Mouse (Mus musculus) left cerebral cortex, adult 18-20 months (tissue): ENCODE measurements around the gene Myo10. TPM values are rescaled to one million over a fixed set of nuclear protein-coding genes. Genes with fewer than 3 reads are reported as not detected.

ENCODE experiments used
- DNase-seq, 2 experiments: peaks; one replicate each; pipeline ENCODE4 v3.0.0; 2021 to 2022; ENCODE audit warnings: low spot score in 2 of 2, mixed read lengths in 1 of 2
- total RNA-seq, 2 experiments: library from RNA; stranded (reverse); gene quantifications; 2 replicates each; pipeline ENCODE4 v1.2.3; 2021

Myo10 gene
- total RNA-seq, 2 experiments from 2014 or later = 38.6 to 41.0 TPM

DNA sequence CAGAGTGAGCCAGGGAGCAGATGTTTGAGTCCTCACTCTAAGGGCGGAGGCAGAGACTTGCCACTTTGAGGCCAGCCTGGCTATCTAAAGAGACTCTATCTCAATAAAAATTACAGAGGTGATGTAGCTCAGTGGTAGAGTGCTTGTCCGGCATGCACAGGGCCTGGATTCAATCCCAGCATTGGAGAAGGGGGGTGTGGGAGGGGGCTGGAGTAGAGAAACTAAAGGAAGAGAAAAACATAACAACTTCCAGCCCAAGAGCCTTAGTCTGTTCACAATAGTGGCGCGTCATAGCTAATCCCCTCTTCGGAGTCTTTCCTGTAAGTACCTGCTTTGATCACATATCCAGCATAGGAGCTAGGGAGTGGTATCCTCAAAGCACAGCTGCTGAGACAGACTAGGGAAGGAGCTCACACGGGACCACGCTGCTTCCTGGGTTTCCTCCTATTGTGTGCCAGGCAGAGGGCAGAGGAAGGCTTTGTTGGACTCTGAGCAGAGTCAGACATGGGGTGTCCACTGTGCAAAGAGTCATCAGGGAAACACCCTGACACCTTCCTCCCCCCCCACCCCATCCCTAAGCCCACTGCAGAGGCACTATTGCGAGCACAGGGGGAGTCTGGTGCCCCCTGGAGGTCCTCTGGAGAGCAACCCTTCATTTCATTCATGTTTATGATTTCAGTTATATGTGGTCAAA, 169.5 kb downstream of the Myo10 start:
- no peak for DNase-seq

DNA sequence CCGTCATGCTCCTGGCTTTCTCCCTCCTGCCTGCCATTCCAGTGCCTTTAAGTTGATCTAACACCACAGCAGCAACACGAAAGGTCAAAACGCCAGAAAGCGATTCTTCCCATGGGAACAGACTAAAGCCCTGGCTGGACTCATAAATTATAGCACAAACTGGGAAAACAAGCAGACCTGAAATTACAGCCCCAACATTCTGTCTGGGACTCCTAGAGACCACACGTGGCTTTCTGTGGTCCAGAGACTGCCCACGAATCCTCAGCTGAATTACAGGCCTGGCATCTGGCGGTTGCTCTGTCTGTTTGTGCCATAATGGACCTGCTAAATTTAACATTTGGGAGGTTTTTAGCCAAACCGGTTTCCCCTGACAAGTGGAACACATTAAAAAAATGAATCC, 171.8 kb downstream of the Myo10 start:
- DNase-seq = no peak

DNA sequence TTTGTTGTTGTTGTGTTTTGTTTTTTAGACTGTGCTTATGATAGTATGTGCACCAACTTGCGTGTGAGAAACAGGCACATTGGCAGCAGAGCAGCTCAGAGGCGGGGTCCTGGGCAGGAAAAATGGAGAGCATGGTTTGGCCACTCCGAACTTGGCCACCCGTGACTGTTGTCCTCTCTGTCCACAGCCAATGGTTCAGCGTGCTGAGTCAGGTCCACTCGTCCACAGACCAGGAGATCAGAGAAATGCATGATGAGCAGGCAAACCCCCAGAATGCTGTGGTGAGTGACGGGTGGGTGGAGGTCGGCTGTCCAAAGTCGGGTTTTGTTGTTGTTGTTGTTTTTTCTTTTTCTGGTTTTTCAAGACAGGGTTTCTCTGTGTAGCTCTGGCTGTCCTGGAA, 173.2 kb downstream of the Myo10 start:
- no peak for DNase-seq

DNA sequence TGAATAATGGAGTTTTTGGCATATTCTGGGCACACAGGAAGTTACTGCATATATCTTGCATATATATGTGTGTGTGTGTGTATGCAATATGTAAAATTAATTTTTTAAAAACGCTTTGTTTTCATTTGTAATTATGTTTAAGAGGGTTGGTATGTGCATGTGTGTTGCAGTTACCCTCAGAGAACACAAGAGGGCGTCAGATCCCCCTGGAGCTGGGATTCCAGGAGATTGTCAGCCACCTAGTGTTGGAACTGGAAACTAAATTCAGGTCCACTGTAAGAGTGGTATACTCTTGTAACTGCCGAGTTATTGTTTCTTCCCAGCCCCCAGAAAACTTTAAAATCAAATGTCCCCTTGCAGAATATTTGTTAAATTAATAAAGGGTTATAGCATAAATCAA, 174.0 kb downstream of the Myo10 start:
- DNase-seq = no peak

DNA sequence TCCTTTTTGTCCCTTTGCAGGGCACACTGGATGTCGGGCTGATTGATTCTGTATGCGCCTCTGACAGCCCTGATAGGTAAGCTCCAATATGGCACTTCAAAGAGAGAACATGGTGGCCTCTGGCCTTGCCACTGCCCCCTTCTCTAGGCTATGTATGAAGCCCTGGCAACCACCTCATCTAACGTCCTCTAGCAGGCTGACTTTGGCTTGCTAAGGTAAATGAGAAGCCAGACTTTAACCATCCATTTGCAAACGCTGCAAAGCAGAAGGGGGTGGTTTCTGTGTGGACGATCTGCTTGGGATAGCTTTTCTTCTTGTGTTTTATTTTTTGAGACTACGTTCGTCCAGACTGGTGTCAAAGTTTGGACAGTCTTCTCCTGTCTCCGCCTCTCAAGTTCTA, 174.9 kb downstream of the Myo10 start:
- no peak for DNase-seq

DNA sequence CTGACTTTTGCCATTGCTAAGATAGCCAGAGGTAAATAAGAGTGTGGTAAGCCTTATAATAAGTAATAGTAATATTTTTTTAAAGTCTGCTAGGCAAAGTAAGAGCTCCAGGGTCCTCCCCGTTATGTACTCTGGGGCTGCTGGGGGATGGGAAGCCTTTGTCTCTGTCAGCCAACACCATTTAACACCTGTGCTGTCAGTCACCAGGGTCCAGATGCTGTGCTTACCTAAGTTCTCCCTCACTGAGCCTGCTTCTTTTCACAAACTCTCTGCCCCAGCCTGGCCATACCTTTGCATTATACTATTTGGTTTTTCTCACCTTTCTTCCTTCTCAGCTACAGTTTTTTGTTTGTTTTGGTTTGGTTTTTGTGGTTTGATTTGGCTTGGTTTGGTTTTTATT, 175.6 kb downstream of the Myo10 start:
- DNase-seq = no peak

DNA sequence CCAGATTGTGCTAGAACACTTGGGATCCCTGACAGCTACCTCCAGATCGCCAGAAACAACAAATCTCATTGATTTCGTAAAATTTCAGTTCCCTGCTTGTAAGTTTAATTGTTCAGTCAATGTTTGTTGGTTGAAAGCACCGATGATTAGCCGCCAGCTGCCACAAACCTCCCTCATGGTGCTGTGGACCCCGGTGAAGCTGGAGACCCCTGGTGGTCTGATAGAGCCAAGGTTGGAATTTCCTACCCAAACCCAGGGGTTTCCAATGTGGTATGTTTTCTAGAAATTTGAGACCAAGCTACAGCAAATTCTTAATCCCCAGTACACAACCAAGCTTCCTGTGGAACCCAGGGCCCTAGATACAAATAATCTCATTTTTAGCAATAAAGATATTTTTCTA, 179.4 kb downstream of the Myo10 start:
- DNase-seq = no peak

DNA sequence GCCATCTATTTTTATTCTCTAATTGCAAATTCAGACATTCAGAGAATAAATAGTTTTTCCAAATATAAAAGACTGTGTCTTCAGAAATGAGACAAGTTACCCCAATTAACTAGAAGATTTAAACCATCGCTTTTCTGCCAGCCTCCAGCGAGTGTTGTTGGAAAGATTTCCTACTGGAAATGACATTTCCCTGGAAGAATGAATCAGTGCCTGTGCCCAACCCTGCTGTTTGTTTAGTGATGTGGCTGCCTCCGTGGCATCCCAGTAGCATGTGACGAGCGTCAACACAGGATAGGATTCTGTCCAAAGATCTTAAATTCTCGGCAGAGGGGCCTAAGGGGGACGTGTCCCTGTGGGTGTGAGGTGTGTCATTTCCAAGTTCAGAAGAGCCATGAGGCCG, 179.9 kb downstream of the Myo10 start:
- no peak for DNase-seq

DNA sequence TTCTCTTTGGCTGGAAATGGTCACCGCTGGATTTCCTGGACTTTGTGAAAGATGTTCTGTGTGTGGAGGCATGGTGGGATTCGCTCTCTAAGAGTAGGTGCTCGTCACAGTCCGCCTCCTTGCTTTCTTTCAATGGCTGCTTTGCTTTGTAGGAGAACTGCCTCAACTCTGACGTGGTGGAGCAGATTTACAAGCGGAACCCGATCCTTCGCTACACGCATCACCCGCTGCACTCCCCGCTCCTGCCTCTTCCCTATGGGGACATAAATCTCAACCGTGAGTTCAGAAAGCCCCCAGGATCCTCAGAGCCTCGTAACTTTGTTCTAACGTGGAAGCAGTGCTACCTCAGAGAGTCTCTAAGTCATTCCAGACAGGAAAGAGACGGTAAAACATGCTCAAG, 180.8 kb downstream of the Myo10 start:
- DNase-seq = no peak

DNA sequence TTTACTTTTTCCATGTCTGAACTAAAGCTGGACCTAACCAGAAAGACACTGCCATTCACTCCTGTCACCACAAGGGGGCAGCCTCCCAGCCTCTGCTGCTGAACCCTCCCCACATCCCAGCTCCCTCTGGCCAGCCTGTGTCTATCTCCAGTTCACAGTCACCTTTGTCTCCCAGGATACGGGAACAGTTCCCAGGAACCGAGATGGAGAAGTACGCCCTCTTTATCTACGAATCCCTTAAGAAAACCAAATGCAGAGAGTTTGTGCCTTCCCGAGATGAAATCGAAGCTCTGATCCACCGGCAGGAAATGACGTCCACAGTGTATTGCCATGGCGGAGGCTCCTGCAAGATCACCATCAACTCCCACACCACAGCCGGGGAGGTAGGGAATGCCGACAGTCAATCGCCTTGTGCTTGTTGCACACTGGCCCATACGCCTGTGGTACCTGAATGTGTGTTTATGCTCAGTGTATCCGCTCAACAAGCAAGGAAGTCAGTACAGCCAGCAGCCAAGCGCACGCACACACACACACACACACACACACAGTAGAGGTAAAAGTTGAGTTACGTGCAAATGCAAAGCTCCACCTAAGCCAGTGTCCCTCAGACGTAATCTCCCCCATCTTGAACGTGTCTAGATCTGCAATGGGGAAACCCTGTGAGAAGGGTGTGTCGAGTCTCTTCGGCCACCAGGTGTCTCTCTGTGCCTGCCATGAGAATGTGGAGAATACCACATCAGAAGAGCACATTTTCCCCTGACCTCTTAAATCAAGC, 183.2 kb downstream of the Myo10 start:
- DNase-seq = peak; percentile 83

DNA sequence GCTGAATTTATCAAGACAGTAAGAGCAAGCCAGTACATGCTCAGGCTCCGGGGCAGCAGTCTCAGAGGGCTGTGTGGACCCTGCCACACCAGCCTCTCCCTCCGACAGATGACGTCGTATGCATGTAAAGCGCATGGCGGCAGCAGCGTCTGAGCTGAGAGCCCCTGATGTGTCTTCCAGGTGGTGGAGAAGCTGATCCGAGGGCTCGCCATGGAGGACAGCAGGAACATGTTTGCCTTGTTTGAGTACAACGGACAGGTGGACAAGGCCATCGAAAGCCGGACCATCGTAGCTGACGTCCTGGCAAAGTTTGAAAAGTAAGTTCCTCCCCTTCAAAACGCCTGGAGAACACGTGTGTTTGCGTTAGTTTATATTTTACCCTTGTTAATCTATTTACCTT, 184.0 kb downstream of the Myo10 start:
- DNase-seq = no peak

DNA sequence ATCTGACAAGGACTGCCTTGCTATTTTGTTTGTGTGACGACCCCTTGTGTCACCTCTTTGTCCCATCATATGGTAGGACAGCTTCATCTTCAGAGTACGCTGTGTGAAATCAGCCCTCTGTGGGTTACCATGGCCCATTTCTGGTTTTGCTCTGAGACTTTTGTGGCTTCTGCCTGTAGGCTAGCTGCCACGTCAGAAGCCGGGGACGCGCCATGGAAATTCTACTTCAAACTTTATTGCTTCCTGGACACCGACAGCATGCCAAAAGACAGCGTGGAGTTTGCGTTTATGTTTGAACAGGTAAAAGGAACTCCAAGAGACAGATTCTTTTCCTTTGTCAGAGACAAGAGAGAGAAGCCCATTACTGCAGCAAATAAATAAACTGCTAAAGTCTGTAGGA, 184.6 kb downstream of the Myo10 start:
- no peak for DNase-seq

DNA sequence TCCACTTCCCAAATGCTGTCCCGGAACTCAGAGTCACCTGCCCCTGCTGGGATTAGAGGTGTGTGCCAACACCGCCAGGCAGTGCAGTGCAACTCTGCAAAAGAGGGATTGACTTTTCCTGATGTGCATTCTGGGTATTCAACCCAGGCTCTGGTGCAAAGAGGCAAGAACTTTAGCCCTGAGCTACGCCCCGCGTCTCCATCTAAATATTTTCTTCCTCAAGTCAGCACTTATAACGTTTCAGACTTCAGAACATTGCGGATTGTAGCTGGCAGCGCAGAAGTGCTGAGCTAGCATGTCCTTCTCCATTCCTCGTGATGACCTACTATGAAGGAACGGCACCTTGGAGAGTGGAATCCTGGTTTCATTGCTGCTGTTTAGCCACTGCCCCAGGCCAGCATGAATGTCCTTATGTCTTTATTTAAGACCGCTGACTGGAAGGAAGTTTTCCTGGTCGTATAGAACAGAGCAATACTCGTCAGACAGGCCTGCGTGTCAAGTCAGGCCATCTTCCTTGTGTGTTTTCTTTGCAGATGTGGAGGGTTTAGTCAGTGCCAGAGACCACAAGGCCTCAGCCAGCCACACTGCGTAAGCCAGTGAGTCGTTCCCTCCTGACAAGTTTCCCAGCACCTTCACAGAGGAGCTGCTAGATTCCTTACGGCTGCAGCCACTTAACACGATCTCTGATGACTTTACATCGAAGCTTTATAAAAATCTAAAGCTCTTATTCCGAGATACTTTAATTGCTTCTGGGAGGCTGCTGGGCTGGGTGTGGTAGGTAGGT, 186.5 kb downstream of the Myo10 start:
- no peak for DNase-seq

DNA sequence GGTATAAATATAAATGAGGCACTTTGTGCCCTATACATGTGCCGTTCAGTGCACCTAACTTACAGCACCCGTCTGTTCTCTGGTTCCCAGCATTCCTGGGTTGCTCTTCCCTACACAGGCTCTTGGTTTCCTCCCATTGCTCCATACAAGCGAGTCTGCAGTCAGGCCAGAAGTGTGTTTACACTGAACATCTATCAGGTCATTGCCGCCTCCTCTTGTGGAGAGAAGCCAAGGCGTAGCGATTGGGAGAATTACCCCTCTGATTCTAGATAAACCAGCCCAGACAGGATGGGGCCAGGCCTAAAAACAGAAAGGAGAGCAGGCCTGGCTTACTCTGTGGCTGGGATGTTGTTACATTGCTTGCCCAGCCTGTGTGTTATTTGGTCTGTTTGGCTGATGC, 187.3 kb downstream of the Myo10 start:
- DNase-seq = no peak

DNA sequence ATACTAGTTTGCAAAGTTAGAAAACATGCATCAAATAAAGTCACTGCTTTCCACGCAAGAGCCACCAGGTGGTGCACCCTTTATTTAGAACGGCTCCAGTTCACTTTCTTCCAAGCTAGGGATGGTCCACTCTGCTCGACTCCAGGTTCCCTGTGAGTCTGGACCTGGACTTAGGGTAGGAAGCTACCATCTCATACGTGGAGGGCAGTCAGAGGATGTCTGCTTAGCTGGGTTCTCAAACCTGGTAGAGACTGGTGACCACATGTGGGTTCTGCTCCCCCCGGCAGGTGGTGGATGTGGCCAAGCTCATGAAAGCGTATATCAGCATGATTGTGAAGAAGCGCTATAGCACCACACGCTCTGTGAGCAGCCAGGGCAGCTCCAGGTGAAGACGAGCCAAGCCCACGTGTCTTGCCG, 189.5 kb downstream of the Myo10 start:
- DNase-seq = no peak

DNA sequence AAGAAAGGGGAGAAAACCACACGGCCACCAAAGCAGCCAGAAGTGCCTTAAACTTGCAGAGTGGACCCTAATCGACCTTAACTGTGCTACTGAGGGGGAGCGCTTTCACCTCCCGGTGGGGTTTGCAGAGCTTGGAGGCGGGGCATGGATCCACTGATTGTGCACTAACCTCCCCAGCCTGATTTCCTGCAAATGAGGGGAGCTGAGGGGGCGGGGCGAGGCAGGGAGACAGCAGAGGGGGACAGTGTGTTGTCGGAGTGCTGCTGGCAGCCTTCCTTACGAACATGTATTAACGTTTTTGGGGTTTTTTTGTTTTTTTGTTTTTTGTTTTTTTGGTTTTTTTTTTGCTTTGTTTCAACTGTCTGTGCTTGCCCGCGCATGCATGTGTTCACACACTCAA, 190.2 kb downstream of the Myo10 start:
- no peak for DNase-seq

DNA sequence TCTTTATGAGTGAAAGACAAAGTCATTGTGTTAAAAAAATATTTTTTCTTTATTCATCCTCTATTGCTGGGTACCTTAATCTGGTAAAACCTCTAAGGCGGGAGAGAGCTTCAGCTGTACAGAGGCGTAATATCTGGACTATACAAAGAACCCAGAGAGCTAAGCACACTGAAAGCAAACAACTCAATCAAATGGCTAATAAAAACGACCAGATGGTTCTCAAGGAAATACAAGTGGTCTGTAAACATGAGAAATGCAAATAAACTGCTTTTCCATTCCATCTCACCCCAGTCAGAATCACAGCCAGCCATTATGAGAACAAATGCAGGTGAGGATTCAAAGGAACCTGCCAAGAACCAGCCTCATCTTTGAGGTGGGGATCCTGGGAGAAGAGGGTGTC, 192.2 kb downstream of the Myo10 start:
- no peak for DNase-seq

DNA sequence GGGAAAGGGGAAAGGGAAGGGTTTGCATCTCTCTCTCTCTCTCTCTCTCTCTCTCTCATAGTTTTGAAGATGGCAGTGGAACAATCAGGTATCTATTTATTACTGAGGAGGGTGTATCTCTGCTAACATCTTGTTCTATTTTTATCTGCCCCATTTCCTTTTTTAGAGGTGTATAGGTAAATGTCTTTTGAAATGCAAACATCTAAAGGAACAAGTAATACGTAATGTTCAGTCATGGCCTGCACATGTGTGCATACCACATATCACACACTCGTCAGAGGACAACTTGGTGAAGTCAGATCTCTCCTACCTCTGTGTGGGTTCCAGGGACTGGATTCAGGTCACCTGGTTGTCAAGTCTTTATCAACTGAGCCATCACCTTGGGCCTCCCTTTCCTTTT, 194.9 kb downstream of the Myo10 start:
- no peak for DNase-seq

DNA sequence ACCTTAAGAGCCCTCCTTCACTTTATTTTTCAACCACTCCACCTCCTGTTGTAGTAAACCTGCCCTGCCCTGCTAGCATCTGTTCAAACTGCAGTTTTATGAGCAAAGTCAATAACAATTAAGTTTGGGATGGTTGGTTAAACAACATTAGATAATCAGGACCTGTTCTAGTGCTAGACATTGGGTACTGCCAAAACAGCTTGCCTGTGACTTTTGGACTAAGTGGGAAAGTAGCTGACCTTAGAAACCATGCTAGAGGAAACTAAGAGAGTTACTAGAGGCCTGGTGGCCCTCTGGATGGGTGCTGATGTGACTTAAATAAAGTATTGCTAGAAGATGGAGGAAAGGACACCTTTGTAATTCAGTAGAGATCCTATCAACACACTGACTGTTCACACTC, 199.7 kb downstream of the Myo10 start:
- DNase-seq = no peak

DNA sequence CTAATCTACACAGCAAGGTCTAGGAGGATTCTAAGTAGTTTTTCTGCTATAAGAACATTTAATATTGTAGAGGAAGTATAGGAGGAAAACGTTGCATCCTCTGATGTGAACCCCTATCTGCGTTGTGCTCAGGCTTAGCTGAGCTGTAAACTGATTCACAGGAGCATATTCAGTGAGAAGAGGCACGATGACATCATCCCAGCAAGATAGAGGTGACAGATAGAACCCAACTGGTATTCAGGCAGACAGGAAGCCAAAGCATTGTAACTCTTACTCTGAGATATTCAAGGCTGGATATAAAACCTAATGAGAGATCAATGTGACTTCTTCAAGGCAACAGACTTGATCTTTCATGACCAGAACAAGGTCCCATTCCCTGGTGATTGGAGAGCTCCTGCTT, 200.3 kb downstream of the Myo10 start:
- no peak for DNase-seq

DNA sequence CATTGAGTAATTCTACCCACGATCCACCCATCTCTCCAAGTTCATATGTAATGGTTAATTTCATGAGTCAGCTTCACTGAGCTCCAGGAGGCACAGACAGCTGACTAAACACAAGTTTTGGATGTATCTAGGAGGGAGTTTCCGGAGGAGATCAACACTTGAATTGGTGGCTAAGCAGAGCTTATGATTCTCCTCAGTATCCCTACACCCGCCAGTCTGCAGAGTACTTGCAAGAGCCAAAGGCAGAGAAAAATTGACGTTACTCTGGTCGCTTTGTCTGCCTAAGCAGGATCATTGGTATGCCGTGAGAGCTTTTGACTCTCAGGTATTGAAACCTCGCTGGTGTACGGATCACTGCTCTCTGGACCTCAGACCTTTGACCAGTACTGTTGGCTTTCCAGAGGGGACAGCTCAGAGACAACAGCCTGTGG, 204.2 kb downstream of the Myo10 start:
- DNase-seq = peak in 1 of 2 experiments; percentile 25

DNA sequence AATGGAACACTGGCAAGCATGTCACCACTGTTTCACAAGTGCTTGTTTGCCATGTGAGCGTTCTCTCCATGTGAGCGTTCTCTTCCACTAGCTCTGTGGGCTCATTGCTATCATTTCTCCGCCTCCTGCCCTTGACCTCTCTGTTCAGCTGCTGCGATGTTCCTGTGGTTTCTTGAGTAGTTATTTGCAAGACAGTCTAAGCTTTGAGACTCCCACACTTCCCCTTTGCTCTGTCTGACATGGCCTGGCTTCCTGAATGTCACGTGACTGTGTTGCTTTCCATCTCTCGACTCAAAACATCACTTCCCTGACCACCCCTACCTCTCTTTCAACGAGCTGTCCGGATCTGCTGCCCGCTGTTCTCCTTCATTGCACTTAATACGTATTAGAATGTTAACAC, 206.1 kb downstream of the Myo10 start:
- DNase-seq = no peak
